Mouse (Mus musculus) left cerebral cortex, postnatal 4 days (tissue): ENCODE results near the gene Oprl1. TPM values are rescaled to one million over a fixed set of nuclear protein-coding genes. Genes with fewer than 3 reads are reported as not detected.
A peak's percentile ranks its signal among the peaks of the same experiment; 100 is the strongest.

Experiments
- DNase-seq: peaks from one replicate; pipeline ENCODE4 v3.0.0-alpha.2; 2022
- intact Hi-C: fragments of 180-260 bp; cut with DNase I; formaldehyde crosslinking; loops from one replicate; pipeline ENCODE4 v1.15.1; 2025
- total RNA-seq, 2 experiments: library from RNA; stranded (reverse); gene quantifications; 2 replicates each; pipeline ENCODE4 v1.2.3; 2021

Oprl1 gene
- total RNA-seq, 2 experiments from 2014 or later, result 73.1 to 73.8 TPM

DNA sequence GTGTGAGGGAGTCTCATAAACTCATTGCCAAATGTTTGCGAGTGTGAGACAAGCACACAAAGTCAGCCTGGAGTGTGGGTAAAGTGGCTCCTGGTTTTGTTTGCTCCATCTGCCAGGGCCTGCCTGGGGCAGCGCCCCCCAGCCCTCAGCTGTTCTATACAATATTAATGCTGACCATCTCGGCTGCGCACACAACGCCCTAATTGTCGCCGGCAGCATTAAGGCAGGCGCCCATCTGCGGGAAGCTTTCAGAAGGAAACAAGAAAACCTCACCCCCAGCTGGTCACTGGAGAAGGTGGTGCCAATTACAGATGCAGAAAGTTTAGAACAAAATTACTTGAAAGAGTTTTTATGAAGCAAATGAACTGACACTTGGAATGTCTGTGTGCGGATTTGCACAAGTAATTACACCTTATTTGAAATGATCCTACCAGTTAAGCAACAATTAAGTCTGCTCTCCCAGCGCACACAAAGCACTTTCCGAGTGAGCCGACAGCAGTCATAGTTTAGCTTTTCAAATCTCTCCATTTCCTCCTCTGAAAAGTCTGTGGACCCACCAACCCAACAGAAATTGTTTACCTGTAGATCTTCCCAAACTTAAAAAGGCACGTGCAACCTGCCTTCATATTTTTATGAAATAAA lies 49.2 kb downstream of the Oprl1 start:
- intact Hi-C loops, result no loop called here
- DNase-seq, result peak; percentile 53

- intact Hi-C loops, result no loop called here
- peak; percentile 82 for DNase-seq
Observed at GRCm38 (mm10) chr2:181764600-181764999, 49.8 kb downstream of the Oprl1 start.

DNA sequence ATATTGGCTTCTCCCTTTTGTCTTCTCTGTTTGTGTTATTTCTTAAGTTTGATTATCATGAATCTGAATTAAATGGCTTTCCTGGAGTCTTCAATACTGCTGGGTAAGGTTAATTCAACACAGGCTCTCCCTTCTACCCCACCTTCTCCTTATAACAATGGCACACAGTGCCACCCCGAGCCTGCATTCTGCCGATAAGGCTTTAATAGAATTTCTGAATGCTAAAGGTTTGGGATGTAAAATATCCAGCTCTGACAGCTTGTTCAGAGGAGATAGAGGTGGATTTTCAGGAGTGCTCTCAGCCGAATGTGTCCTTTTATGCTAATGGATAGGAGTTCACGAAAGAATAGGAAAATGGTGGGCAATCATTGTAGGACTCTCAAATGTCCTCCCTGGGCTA lies 50.4 kb downstream of the Oprl1 start:
- no peak for DNase-seq
- intact Hi-C loops, result no loop called here

- DNase-seq, result peak; percentile 53
- intact Hi-C loops, result no loop called here
Observed at GRCm38 (mm10) chr2:181766672-181767557, 52.1 kb downstream of the Oprl1 start.

DNA sequence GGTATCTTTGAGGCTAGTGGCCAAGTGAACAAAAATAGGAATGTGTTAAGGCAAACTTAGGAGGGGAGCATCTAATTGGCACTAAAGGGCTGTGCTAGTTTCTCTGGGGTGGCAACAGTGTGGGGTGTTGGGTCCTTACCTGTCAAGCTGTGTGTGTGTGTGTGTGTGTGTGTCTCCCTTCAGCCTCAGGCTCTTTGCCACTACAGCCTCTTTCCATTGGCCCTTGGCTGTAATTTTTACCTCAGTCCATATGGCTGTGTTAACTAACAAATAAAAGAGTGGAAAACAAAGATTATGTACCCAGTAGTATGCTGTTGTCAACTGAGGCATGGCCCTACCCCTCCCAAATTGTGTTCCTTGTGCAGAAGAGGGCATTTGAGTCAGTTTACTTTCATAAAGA lies 53.6 kb downstream of the Oprl1 start:
- DNase-seq, result no peak
- intact Hi-C loops, result no loop called here

DNA sequence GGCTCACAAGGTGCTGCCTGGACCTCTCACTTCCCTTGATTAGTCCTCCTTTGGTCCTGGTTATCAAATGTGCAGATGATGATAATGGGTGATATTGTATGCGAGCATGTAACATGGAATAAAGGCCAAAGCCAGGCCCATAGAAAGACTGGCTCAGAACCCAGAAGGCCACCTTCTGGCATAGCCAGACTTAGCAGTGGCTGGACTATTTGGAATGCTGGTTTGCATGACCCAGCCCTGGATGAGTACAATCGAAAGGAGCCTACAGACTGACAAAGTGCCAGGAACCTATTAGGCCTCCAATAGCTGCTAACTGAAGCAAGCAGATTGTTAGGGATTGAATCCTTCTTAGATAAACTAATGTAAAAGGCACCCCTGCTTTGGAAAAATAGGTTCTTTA lies 54.6 kb downstream of the Oprl1 start:
- no peak for DNase-seq
- intact Hi-C loops, result no loop called here

Other genes with a start within 250 kb of the Oprl1 start
- not detected for gene Abhd16b, start 221.8 kb upstream of the Oprl1 start, total RNA-seq
- 10 to 100 TPM; 69.7 to 73.5 TPM for gene Tpd52l2, start 217.9 kb upstream of the Oprl1 start, total RNA-seq
- gene Dnajc5, start 194.5 kb upstream of the Oprl1 start, total RNA-seq, result 100 to 1,000 TPM; 288 to 305 TPM
- gene Uckl1, start 130.1 kb upstream of the Oprl1 start, total RNA-seq, result 10 to 100 TPM; 66.1 to 69.2 TPM
- 10 to 100 TPM; 49.7 to 51.6 TPM for gene Prpf6, start 123.1 kb upstream of the Oprl1 start, total RNA-seq
- gene Zfp512b, start 122.2 kb upstream of the Oprl1 start, total RNA-seq, result 100 to 1,000 TPM; 191 to 197 TPM
- 10 to 100 TPM; 43.7 to 48.7 TPM for gene Samd10, start 115.8 kb upstream of the Oprl1 start, total RNA-seq
- gene Gm29797, start 58.0 kb upstream of the Oprl1 start, total RNA-seq, result under 1 TPM; 0.50 to 0.54 TPM
- 10 to 100 TPM; 13.4 to 13.5 TPM for gene Sox18, start 43.4 kb upstream of the Oprl1 start, total RNA-seq
- gene Tcea2, start 34.7 kb upstream of the Oprl1 start, total RNA-seq, result 10 to 100 TPM; 57.8 to 62.4 TPM
- 10 to 100 TPM; 39.0 to 49.4 TPM for gene Rgs19, start 21.0 kb upstream of the Oprl1 start, total RNA-seq
- gene Lkaaear1, start 16.6 kb upstream of the Oprl1 start, total RNA-seq, result not detected
- gene Myt1, start 48.3 kb downstream of the Oprl1 start, total RNA-seq, result 10 to 100 TPM; 35.7 to 37.7 TPM
- 10 to 100 TPM; 38.0 to 40.7 TPM for gene Pcmtd2, start 122.8 kb downstream of the Oprl1 start, total RNA-seq
- 10 to 100 TPM; 53.4 to 56.2 TPM for gene Polr3k, start 149.3 kb downstream of the Oprl1 start, total RNA-seq